Mouse (Mus musculus): ENCODE data around the gene Susd4.

The Susd4 gene

GRCm38 (mm10) chr1:182922824-182923223 is 159.2 kb downstream of the Susd4 start:
- no peak for DNase-seq

GRCm38 (mm10) chr1:182926465-182926864 is 162.8 kb downstream of the Susd4 start:
- no peak for DNase-seq

GRCm38 (mm10) chr1:182927878-182928851 is 164.5 kb downstream of the Susd4 start:
- DNase-seq, result no peak

GRCm38 (mm10) chr1:182935469-182935868 is 171.8 kb downstream of the Susd4 start:
- no peak for DNase-seq

- no peak for DNase-seq
Measured at GRCm38 (mm10) chr1:182937486-182938120, 173.9 kb downstream of the Susd4 start.

GRCm38 (mm10) chr1:182941921-182942320 is 178.3 kb downstream of the Susd4 start:
- DNase-seq, result no peak

- no peak for DNase-seq
Measured at GRCm38 (mm10) chr1:182943911-182944310, 180.3 kb downstream of the Susd4 start.

- no peak for DNase-seq
Measured at GRCm38 (mm10) chr1:182944638-182945037, 181.0 kb downstream of the Susd4 start.

GRCm38 (mm10) chr1:182945561-182945960 is 181.9 kb downstream of the Susd4 start:
- DNase-seq, result no peak

All from cerebellum, adult 11 months (tissue).